In the genomic region with DNA sequence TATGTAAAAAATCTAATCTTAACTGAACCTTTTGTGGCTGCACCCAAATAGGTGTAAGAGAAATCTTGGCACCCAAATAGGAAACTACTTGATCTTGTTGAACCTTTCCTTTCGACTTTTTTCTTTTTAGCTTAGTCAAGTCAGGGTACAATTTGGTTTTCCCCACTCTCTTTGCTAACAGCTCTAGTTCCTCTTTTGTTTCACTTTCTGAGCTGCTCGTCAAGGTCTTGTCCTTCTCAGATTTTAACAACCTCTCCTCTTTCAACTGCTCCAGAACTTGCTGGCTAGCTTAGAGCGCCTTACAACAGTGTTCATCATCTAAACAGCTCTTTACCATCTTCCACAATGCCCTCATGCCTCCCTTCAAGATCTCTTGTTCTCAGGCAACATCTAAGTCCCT, we compare ENCODE assay signal across 18 mouse cellular contexts.
A peak's percentile ranks its signal among the peaks of the same experiment; 100 is the strongest.
DNase-seq lines count a peak whose midpoint lies in the region; ATAC-seq and TF ChIP-seq lines count a peak whose summit lies in the region.
"Had no signal": no experiment of that assay in that cellular context is flagged by ENCODE, and none has a peak within 500 bp of the region (broad histone marks: within the 10 kb centered on the region; RNA-seq: fewer than 3 reads in every experiment).

No protein-coding gene starts in this region.

- no peak for TF ChIP-seq POLR2A in MEL (IDR thresholded peaks at IDR 0.05; ENCODE audit: control insufficient read depth in 1 of 2, insufficient read depth in 1 of 2, low read depth in 1 of 2, low read length in 2 of 2, poor library complexity in 1 of 2)

- ATAC-seq in liver, embryonic 12.5 days, result no peak
- ATAC-seq: forebrain, embryonic 13.5 days; forebrain, embryonic 15.5 days; forebrain, postnatal 0 days had no signal

- no peaks in the 10 kb centered on the region for H3K27me3 ChIP-seq in MEL (ENCODE audit: control insufficient read depth in 1 of 2, insufficient read depth in 2 of 2, low read length in 2 of 2)
- H3K27me3 ChIP-seq in liver, embryonic 12.5 days (replicated peaks), result no peaks in the 10 kb centered on the region
- H3K27me3 ChIP-seq: embryonic facial prominence, embryonic 12.5 days; forebrain, embryonic 13.5 days; forebrain, embryonic 15.5 days had no signal

- TF ChIP-seq CTCF in MEL (IDR thresholded peaks at IDR 0.05 in 2 of 3, conservative IDR thresholded peaks at IDR 0.05 in 1 of 3; ENCODE audit: control insufficient read depth in 1 of 3, insufficient read depth in 1 of 3, low read depth in 2 of 3, low read length in 3 of 3, poor library complexity in 1 of 3, severe bottlenecking in 1 of 3), result no peak

- 75% methylated on average over 3 of the region's 3 CpGs for WGBS in liver, embryonic 12.5 days (ENCODE audit: insufficient replicate concordance)

- no peak overlapping the region for H3K4me2 ChIP-seq in liver, embryonic 12.5 days
- H3K4me2 ChIP-seq: embryonic facial prominence, embryonic 12.5 days; forebrain, embryonic 13.5 days; forebrain, embryonic 15.5 days had no signal

- no peak for TF ChIP-seq RAD21 in MEL (IDR thresholded peaks at IDR 0.05; ENCODE audit: low read depth, low read length)

- no peaks in the 10 kb centered on the region for H3K4me1 ChIP-seq in MEL (ENCODE audit: control insufficient read depth in 1 of 2, insufficient read depth in 2 of 2, low read length in 2 of 2)
- H3K4me1 ChIP-seq in liver, embryonic 12.5 days, result no peaks in the 10 kb centered on the region
- H3K4me1 ChIP-seq: embryonic facial prominence, embryonic 10.5 days; embryonic facial prominence, embryonic 12.5 days; forebrain, embryonic 13.5 days; forebrain, embryonic 15.5 days had no signal

- H3K9ac ChIP-seq in MEL (ENCODE audit: control insufficient read depth, low read depth, low read length, poor library complexity, severe bottlenecking), result no peak overlapping the region
- no peak overlapping the region for H3K9ac ChIP-seq in liver, embryonic 12.5 days
- H3K9ac ChIP-seq: embryonic facial prominence, embryonic 12.5 days; forebrain, embryonic 13.5 days; forebrain, embryonic 15.5 days; forebrain, postnatal 0 days had no signal

- H3K4me3 ChIP-seq in MEL (ENCODE audit: control insufficient read depth in 1 of 2, insufficient read depth in 1 of 2, low read depth in 2 of 2, low read length in 2 of 2), result no peak overlapping the region
- no peak overlapping the region for H3K4me3 ChIP-seq in liver, embryonic 12.5 days
- H3K4me3 ChIP-seq: embryonic facial prominence, embryonic 10.5 days; embryonic facial prominence, embryonic 12.5 days; forebrain, embryonic 13.5 days; forebrain, embryonic 15.5 days had no signal

- peak; percentile 6 for DNase-seq in heart, adult 11 months
- DNase-seq in heart, adult 18-20 months, result no peak
- DNase-seq in MEL (ENCODE audit: low read depth, low spot score), result peak; percentile 9
- no peak for DNase-seq in right cerebral cortex, postnatal 14 days
- DNase-seq: adrenal gland, adult 2 months; adrenal gland, postnatal 10 days; adrenal gland, postnatal 25 days; cerebellum, adult 11 months; cerebellum, adult 18-20 months; cerebellum, adult 8-10 months; cerebellum, adult 9-11 months; cerebellum, postnatal 14 days; forebrain, postnatal 0 days had no signal

- H3K79me2 ChIP-seq in MEL (ENCODE audit: control insufficient read depth, insufficient read depth, low read length, poor library complexity), result no peaks in the 10 kb centered on the region

- no peak overlapping the region for H3K27ac ChIP-seq in MEL (ENCODE audit: control insufficient read depth, low read depth, low read length)
- H3K27ac ChIP-seq in liver, embryonic 12.5 days, result no peak overlapping the region
- H3K27ac ChIP-seq: embryonic facial prominence, embryonic 10.5 days; embryonic facial prominence, embryonic 12.5 days; forebrain, embryonic 13.5 days; forebrain, embryonic 15.5 days had no signal

- H3K36me3 ChIP-seq in MEL (ENCODE audit: control insufficient read depth in 1 of 2, insufficient read depth in 2 of 2, low read length in 2 of 2), result peaks cover 0 to 6% of the 10 kb centered on the region in 2 experiments; a peak in 2 of 4 replicates
- H3K36me3 ChIP-seq in liver, embryonic 12.5 days, result peaks cover 7% of the 10 kb centered on the region
- H3K36me3 ChIP-seq: embryonic facial prominence, embryonic 12.5 days had no signal

- no peaks in the 10 kb centered on the region for H3K9me3 ChIP-seq in MEL (replicated peaks; ENCODE audit: insufficient read depth, low read length)
- peaks cover 29% of the 10 kb centered on the region for H3K9me3 ChIP-seq in liver, embryonic 12.5 days (replicated peaks)

- no peak for TF ChIP-seq EP300 in MEL (IDR thresholded peaks at IDR 0.05; ENCODE audit: low read depth in 1 of 2, low read length in 2 of 2)

TF ChIP-seq in MEL, 35 proteins besides CTCF, POLR2A, EP300 and RAD21:
- TF ChIP-seq UBTF (IDR thresholded peaks at IDR 0.05; ENCODE audit: borderline replicate concordance, insufficient read depth, low read depth, low read length), result no peak
- no peak for TF ChIP-seq MXI1 (IDR thresholded peaks at IDR 0.05; ENCODE audit: low read depth, low read length)
- TF ChIP-seq MAX (IDR thresholded peaks at IDR 0.05; ENCODE audit: low read length), result no peak
- TF ChIP-seq GATA1 (IDR thresholded peaks at IDR 0.05; ENCODE audit: low read depth, low read length), result no peak
- no peak for TF ChIP-seq USF1 (IDR thresholded peaks at IDR 0.05; ENCODE audit: low read depth, low read length)
- TF ChIP-seq HCFC1 (IDR thresholded peaks at IDR 0.05; ENCODE audit: low read depth, low read length), result no peak
- TF ChIP-seq MYB (IDR thresholded peaks at IDR 0.05; ENCODE audit: low read depth, low read length), result no peak
- no peak for TF ChIP-seq NRF1 (IDR thresholded peaks at IDR 0.05; ENCODE audit: insufficient read depth, low read depth, low read length, poor library complexity, severe bottlenecking)
- no peak for TF ChIP-seq TBP (IDR thresholded peaks at IDR 0.05; ENCODE audit: low read depth, low read length)
- TF ChIP-seq USF2 (IDR thresholded peaks at IDR 0.05; ENCODE audit: borderline replicate concordance in 1 of 2, insufficient read depth in 1 of 2, low read depth in 1 of 2, low read length in 2 of 2), result no peak
- TF ChIP-seq NELFE (IDR thresholded peaks at IDR 0.05; ENCODE audit: low read depth, low read length), result no peak
- TF ChIP-seq CHD1 (IDR thresholded peaks at IDR 0.05; ENCODE audit: low read depth, low read length), result no peak
- TF ChIP-seq GABPA (IDR thresholded peaks at IDR 0.05; ENCODE audit: low read depth, low read length), result no peak
- TF ChIP-seq TCF12 (IDR thresholded peaks at IDR 0.05; ENCODE audit: low read depth, low read length), result no peak

Comparison
In these comparisons a context has a peak if more than half of its experiments do, and no peak if none do; other contexts are left out.
1. DNase-seq: peak in heart, adult 11 months (single experiment) and MEL (single experiment); none in heart, adult 18-20 months (0 of 2) and right cerebral cortex, postnatal 14 days (single experiment).